Mouse (Mus musculus) retina, postnatal 7 days (tissue): ENCODE results near the gene Smarca2.
"Not testable (repeated sequence)": the region's sequence is repeated elsewhere in the genome, so short reads cannot be mapped to it uniquely, and the experiment has no call there.

Source experiments
- DNase-seq: peaks from one replicate; pipeline ENCODE4 v3.0.0-alpha.2; 2012; ENCODE audit warnings: low read depth, low spot score

Smarca2 gene

GRCm38 (mm10) chr19:26690516-26690915, 85.7 kb downstream of the Smarca2 start:
- DNase-seq, result no peak

DNA sequence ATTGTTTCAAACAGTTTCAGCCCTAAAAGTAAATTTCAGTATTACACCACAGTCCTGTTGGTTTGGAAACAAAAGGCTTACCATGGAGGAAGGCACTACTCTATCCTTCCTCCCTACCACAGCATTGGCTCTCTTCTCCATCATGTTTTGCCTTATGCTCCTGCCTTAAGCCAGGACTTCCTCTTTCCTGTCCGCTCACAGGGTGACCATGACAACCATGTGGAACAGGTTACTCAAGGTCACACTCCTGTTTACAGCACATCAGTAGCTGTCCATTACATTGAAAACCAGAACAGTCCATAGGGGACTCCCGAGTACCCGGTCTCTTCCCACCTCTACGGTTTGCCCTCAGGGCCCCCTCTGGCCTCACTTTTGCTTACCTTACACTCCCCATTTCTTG, 92.3 kb downstream of the Smarca2 start:
- no peak for DNase-seq

- no peak for DNase-seq
Observed at GRCm38 (mm10) chr19:26704545-26705209, 99.8 kb downstream of the Smarca2 start.

DNA sequence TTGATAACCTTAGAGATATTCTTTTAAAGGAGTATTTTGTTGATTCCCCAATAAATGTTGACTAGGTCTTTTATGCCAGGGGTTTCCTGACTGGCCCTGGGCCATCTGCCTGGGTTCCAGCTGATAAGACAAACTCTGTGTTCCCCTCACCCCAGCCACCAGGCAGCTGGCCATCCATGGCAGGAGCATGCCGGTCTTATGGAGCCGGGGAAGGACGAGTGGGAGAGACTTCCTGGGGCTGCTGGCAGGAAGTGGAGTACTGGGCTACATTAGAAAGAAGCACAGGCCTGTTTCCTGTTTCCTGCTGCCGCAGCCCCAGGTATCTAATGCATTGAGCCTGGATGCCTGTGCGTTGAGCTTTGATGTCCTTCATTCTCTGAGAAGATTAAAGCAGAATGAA, 102.1 kb downstream of the Smarca2 start:
- no peak for DNase-seq

- no peak for DNase-seq
Observed at GRCm38 (mm10) chr19:26709095-26709494, 104.2 kb downstream of the Smarca2 start.

DNA sequence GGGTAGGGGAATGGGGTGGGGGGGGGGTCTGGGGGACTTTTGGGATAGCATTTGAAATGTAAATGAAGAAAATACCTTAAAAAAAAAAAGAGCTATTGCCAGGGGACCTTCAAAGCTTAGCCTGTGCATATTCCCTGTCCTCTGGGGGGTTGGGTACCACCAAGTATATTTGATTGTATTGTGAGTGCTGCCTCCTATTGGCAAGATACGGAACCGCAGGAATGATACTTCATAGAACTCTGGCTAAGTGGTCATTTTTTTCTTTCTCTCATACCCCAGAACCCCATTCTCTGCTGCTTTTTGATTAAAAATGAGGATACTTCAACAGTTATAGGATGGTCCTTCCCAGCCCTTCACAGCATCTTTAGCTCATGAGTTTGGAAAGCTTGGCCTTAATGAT, 106.4 kb downstream of the Smarca2 start:
- peak; percentile 19 for DNase-seq

GRCm38 (mm10) chr19:26716217-26716616, 111.4 kb downstream of the Smarca2 start:
- no peak for DNase-seq

- peak; percentile 52 for DNase-seq
Observed at GRCm38 (mm10) chr19:26718221-26718620, 113.4 kb downstream of the Smarca2 start.

GRCm38 (mm10) chr19:26719161-26719560, 114.3 kb downstream of the Smarca2 start:
- DNase-seq, result no peak

- no peak for DNase-seq
Observed at GRCm38 (mm10) chr19:26721741-26722140, 116.9 kb downstream of the Smarca2 start.

- DNase-seq, result no peak
Observed at GRCm38 (mm10) chr19:26723899-26724298, 119.0 kb downstream of the Smarca2 start.

DNA sequence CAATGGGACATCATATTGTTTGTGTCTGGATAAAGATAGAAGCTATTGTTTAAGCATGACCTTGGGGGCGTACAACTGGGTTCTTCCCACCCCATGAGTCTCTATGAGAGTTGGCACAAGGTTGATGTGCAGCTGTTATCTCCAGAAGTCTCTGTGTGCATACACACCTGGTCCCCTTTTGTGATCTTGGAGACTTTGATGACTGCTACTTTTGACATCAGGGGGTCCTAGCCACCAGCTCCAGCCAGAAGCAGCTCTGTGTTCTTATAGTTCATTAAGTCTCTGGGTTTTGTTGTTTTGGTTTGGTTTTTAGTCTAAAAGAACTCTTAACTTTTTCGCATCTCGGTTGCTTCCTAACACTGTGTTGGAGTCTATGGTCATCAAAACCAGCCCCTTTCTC, 119.8 kb downstream of the Smarca2 start:
- no peak for DNase-seq

DNA sequence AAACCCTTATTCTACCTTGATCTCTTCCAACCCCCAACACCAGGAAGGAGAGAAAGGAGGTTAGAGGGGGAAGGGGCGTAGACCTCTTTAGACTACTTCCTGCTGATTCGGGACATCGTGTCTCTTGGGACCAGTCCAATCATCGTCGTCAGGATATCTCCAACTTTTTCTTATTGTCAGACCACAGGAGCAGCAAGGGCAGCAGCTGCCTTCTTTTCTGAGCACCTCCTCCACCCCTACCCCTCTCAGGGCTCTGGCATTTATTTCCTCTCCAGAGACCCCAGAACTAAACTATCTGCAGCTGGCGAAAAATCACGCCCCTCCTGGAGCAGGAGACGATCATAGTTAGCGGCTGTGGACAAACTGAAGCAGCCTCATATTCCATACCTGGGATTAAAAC, 122.9 kb downstream of the Smarca2 start:
- DNase-seq, result no peak

DNA sequence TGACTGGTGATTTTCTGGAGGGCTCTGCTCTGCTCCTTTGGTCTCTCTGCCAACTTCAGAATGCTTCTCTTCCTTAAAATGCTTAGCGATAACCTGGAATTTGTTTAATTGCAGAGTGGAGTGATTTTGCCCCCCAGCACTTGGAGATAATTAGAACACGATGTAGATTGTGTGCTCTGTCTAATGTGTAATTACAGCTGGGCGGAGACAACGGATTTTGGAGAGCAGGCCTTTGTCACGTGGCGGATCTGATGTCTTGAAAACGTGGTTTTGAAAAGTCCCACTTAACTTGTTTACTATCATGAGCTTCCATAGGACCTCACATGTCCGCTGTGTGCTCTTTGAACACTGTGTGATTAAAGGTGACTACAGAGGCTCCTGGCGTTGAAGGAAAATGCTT, 125.6 kb downstream of the Smarca2 start:
- DNase-seq, result no peak

DNA sequence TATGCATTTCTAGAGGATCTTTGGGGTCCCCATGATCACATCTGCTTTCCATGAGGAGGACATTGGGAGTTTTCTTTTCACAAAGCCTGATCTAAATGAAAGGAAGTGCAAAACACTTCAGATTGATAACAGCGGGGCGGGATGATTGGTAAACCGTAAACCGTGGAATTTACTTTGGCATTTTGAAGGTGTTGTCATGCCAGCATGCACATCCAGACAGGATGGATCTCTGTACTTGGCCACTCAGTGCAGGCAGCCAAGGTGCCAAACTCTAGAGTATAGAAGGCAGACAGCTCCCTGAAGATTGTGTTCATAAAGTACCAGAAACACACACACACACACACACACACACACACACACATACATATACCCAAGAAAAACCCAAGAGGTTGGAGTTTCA, 126.3 kb downstream of the Smarca2 start:
- no peak for DNase-seq

- no peak for DNase-seq
Observed at GRCm38 (mm10) chr19:26731809-26732208, 127.0 kb downstream of the Smarca2 start.

DNA sequence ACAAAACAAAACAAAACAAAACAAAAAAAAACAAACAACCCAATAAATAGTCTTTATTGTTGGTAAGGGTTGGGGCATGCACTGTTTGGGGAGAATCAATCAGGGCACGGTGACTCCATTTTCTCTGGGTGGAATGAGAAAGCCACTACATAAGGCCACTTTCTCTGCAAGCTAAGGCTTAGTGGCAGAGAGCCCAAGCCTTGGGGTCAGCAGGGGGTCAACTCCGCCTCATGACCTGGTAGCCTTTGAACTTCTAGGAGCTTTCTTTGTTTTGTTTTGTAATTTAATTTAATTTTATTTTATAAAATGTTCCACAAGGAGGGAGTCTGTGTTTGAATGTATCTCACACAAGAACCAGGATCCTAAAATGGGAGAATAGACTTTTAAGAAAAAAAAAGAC, 128.2 kb downstream of the Smarca2 start:
- no peak for DNase-seq

DNA sequence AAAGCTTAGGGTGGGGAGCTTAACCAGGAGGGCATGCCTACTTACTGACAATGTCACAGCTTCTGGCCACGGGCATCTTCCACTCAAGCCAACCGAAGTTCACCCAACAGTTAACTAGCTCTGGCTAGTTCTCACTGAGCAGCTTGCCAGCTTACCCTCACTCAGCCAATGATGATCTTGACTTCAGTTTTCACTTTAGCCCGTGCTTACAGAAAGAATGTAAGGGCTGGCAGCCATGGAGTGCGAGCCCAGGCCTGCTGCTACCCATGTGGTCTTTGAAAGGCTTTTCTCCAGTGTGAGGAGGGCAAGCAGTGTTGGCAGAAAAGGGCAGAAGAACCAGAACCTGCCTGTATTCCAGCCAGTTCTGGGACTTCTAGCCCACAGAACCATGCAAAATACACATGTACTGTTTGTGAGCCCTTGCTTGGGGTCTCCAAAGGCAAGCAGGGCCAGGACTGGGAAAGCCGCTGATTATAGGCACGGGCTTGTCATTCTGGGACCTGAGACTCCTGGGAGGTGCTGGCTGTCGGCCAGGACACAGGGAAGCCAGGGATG, 128.8 kb downstream of the Smarca2 start:
- no peak for DNase-seq

GRCm38 (mm10) chr19:26734704-26735109, 129.9 kb downstream of the Smarca2 start:
- DNase-seq, result no peak

DNA sequence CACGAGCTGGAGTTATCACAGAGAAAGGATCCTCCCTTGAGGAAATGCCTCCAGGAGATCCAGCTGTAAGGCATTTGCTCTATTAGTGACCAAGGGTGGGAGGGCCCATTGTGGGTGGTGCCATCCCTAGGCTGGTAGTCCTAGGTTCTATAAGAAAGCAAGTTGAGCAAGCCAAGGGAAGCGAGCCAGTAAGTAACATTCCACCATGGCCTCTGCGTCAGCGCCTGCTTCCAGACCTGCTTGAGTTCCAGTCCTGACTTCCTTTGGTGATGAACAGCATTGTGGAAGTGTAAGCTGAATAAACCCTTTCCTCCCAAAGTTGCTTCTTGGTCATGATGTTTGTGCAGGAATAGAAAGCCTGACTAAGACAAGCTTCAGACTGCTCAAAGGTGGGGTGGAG, 140.2 kb downstream of the Smarca2 start:
- not testable (repeated sequence) for DNase-seq

DNA sequence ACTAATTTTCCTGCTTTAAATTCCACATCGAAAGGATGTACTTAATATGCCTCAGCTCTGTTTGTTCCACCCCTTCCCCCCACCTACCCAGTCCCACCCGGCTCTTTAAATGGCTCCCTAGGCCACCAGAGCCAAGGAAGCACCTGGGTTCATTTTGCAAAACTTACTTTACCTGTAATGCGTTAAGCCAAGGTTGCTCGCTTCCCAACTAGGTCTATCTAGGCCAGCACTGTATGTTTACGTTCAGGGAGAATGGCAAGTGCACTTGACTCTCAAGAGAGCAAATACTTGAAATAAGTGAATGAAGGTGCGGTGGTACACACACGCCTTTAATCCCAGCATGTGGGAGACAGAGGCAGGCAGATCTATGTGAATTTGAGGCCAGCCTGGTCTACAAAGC, 140.7 kb downstream of the Smarca2 start:
- DNase-seq, result no peak

- DNase-seq, result no peak
Observed at GRCm38 (mm10) chr19:26746290-26746689, 141.4 kb downstream of the Smarca2 start.

DNA sequence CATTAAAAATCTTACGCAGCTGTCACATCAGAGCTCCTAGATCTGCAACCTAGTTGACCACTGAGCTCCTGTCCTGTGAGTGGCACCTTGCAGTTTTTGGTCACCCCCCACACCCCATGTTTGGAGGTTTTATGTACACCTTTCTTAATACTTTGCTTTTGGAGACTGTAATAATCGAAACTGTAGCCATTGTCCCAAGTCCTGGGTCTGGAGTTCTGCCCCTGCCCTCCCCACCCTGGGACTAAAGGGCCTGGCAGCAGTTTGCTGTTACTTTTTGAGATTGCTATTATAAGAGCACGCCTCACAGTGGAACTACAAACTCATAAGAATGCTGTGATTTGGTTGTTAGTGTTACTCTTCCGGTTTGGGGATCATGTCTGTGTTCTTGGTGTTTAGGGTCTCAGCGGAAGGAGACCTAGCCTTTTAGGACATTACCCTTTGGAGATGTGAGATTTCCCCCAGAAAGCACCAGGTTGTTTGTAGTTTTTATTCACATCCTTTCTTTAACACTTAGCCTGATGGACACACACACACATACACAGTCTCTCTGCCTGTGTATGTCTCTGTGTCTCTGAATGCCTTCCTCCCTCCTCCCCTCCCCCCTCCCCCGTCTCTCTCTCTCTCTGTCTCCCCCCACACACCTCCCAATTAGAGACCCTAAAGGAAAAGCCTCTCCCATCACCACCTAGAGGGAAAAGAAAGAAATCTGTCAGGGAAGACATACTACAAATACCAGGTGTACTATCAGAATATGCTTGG, 142.0 kb downstream of the Smarca2 start:
- DNase-seq, result no peak
